Mouse (Mus musculus) adrenal gland, postnatal 10 days (tissue): ENCODE measurements around the gene Tut4. TPM values are rescaled to one million over a fixed set of nuclear protein-coding genes. Genes with fewer than 3 reads are reported as not detected.

Experiments
- DNase-seq: peaks from one replicate; pipeline ENCODE4 v3.0.0; 2021; ENCODE audit warnings: mixed read lengths
- total RNA-seq, 2 experiments: library from RNA; stranded (reverse); gene quantifications; 2 replicates each; pipeline ENCODE4 v1.2.3; 2021

Gene Tut4
- total RNA-seq, 2 experiments from 2014 or later, result 37.9 to 52.2 TPM

GRCm38 (mm10) chr4:108503023-108503422 lies 43.8 kb downstream of the Tut4 start:
- no peak for DNase-seq

- no peak for DNase-seq
These were observed 80.5 kb downstream of the Tut4 start for GRCm38 (mm10) chr4:108539701-108540100.

- DNase-seq, result no peak
These were observed 105.8 kb downstream of the Tut4 start for GRCm38 (mm10) chr4:108565026-108565425.

- no peak for DNase-seq
These were observed 113.4 kb downstream of the Tut4 start for GRCm38 (mm10) chr4:108572644-108573043.

- DNase-seq, result peak; percentile 99
These were observed 119.9 kb downstream of the Tut4 start, which contains the start of the genes Prpf38a and Orc1 for GRCm38 (mm10) chr4:108578840-108579742. Gene Prpf38a, minus strand, starts transcription at chr4:108579336. Gene Orc1, plus strand, starts transcription at chr4:108579423.

GRCm38 (mm10) chr4:108579743-108580411 lies 120.7 kb downstream of the Tut4 start:
- no peak for DNase-seq

- no peak for DNase-seq
These were observed 134.2 kb downstream of the Tut4 start for GRCm38 (mm10) chr4:108593376-108593775.

- no peak for DNase-seq
These were observed 136.6 kb downstream of the Tut4 start for GRCm38 (mm10) chr4:108595785-108596184.

GRCm38 (mm10) chr4:108598306-108598705 lies 139.1 kb downstream of the Tut4 start:
- DNase-seq, result no peak

GRCm38 (mm10) chr4:108601870-108602269 lies 142.6 kb downstream of the Tut4 start:
- DNase-seq, result no peak

- DNase-seq, result no peak
These were observed 149.4 kb downstream of the Tut4 start for GRCm38 (mm10) chr4:108608651-108609050.

Other genes starting within 250 kb of the Tut4 start
- gene Zyg11a, start 241.4 kb upstream of the Tut4 start, total RNA-seq, result 1 to 10 TPM in 1 of 2 experiments, under 1 TPM in 1; 0.91 to 1.2 TPM
- gene Zyg11b, start 158.3 kb upstream of the Tut4 start, total RNA-seq, result 10 to 100 TPM; 29.5 to 35.4 TPM
- gene Coa7, start 131.3 kb upstream of the Tut4 start, total RNA-seq, result 10 to 100 TPM; 56.1 to 61.8 TPM
- gene Shisal2a, start 76.1 kb upstream of the Tut4 start, total RNA-seq, result 1 to 10 TPM; 2.7 to 5.9 TPM
- 10 to 100 TPM; 18.2 to 20.5 TPM for gene Gpx7, start 52.5 kb upstream of the Tut4 start, total RNA-seq
- gene Prpf38a, start 119.9 kb downstream of the Tut4 start, total RNA-seq, result 10 to 100 TPM; 35.0 to 36.3 TPM
- gene Orc1, start 120.0 kb downstream of the Tut4 start, total RNA-seq, result 1 to 10 TPM; 1.7 to 2.2 TPM
- 10 to 100 TPM; 28.4 to 38.6 TPM for gene Cc2d1b, start 160.5 kb downstream of the Tut4 start, total RNA-seq